Mouse (Mus musculus) layer of hippocampus, adult 2 months (tissue): ENCODE measurements at regions not wholly inside any gene's neighbourhood (a gene's known extent, or its start where the extent isn't known, plus 50 kb on each side); places are given as distances from the start of the nearest gene placed in this dataset.

ENCODE experiments used
- DNase-seq, 2 experiments: peaks; one replicate each; pipeline ENCODE4 v3.0.0; 2022; ENCODE audit warnings: low spot score in 2 of 2
- H3K27ac ChIP-seq: fragments of 200-600 bp; 2 replicates; pipeline ENCODE4 v1.8.1; 2022
- H3K4me3 ChIP-seq: fragments of 200-600 bp; 2 replicates; pipeline ENCODE4 v1.8.1; 2022; ENCODE audit warnings: mild to moderate bottlenecking
- CTCF ChIP-seq: fragments of 200-600 bp; conservative IDR thresholded peaks from 2 replicates; pipeline ENCODE4 v1.8.1; 2022; ENCODE audit warnings: antibody characterized with exemption, mild to moderate bottlenecking, moderate library complexity

DNA sequence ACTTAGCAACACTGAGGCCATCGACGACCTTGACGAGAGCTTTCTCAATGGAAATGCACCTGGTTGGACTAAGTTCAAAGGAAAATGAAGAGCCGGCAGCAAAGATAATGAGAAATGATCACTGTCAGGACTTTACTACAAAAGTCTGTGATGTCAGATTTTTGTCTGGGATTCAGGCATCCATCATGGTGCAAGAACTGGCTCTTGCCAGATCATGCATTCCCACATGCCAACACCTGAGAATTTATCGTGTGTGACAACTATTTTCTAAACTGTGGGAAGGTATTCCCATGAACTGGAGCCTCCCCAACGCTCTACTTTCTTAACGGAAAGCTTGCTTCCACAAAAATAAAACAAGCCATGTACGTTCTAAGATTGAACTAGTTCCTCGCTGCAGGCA, 58.1 kb downstream of the Irx6 start:
- no peak overlapping the region for H3K4me3 ChIP-seq
- no peak for TF ChIP-seq CTCF
- no peak for DNase-seq
- H3K27ac ChIP-seq: no peak overlapping the region

DNA sequence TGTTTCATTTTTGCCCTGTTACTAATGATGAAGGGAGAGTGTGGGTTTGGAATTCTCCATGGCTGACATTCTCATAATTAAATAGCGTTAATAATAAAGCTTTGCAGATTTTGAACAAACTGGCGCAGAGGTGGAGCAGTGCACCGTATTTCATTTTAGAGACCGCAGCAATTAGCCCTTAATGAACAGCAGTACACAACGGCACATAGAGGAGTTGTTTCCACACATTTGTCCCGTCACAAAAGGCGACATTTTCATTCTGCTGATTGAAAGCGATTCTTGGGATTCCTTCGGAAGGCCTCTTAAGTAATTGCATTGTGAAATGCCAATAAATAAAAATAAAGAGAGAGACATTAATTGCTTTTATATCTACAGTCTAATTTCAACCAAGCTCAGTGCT, 61.6 kb downstream of the Irx6 start:
- H3K4me3 ChIP-seq: no peak overlapping the region
- DNase-seq: no peak
- TF ChIP-seq CTCF: no peak
- H3K27ac ChIP-seq: no peak overlapping the region

DNA sequence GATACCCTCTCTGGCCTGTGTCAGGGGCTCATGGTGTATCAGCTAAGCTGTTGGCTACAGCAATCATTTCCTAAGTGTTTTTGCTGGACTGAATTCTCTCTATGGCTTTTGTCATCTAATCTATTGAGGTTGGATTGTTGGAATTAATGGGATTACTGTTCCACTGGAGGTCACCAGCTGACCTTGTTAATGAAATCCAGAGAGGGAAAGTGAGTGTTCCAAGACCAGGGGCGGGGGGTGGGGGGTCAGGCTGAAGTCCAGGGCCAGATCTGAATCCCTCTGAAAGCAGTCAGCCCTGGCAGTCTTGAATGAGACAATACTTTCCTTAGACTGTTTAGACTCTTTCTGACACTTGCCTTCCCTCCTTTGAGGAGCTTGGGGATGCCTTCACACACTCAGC, 64.0 kb downstream of the Irx6 start:
- no peak overlapping the region for H3K4me3 ChIP-seq
- no peak for DNase-seq
- H3K27ac ChIP-seq: no peak overlapping the region
- TF ChIP-seq CTCF: no peak

DNA sequence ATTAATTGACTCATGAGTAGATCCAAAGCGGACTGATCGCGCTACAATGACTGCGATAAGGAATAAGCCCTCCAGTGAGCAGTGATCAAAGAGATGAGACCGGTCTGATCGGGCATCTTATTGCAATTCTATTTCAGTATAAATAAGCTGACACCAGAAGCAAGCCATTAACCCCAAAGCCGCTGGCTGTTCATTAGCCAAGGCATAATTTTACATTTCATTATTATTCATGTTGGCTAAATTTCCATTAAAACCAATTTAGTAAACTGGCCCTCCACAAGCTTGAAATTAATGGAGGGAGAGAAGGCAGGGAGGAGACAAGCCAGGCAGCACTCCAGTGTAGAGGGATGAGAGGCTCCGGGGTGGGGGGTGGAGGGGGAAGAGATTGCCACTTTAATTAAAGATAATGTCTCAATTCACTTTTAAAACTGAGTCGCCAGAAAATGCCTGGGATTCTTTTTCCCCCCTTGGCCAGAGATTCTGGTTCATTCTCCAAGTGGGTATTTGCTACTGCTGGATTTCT, 66.3 kb downstream of the Irx6 start:
- Histone ChIP-seq H3K27ac (no peak overlapping the region), H3K4me3 (no peak overlapping the region)
- no peak for DNase-seq
- no peak for TF ChIP-seq CTCF

DNA sequence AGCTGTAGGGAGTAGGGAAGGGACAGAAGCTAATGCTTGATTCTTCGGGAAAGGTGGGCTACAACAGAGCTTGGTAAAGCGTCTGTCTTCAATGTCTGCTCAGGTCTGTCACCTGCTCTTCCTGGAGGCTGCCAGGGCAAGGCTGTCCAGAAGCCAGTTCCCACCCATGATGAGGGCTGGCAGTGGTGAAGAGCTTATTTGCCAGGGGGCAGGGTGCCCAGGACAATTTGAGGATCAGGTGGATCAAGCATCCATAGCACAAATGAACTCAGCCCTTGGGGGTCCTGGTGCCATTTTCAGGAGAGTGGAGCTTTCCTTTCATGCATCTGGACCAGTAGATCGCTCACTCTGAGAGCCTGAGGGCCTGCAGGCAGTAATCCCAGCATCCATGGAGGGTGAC, 67.7 kb downstream of the Irx6 start:
- DNase-seq: no peak
- Histone ChIP-seq H3K4me3 (no peak overlapping the region), H3K27ac (no peak overlapping the region)
- TF ChIP-seq CTCF: no peak

DNA sequence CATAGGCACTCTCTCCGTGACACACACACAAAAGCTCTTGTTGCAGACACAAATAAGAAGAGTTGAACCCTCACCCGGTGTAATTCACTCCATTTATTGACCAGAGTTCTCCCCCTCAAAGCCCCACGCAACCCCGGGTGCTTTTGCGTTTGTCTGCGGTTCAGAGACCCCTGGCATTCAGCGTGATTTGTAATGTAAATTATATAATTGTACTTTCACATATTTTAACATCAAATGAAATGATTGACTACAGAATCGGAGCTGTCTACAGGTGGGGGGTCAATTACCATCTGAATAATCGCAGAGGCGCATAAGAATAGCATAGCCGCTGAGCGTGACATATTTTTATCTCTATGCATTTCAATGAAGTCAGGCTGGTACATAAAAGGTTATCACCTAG, 69.0 kb downstream of the Irx6 start:
- Histone ChIP-seq H3K27ac (no peak overlapping the region), H3K4me3 (no peak overlapping the region)
- no peak for DNase-seq
- no peak for TF ChIP-seq CTCF

DNA sequence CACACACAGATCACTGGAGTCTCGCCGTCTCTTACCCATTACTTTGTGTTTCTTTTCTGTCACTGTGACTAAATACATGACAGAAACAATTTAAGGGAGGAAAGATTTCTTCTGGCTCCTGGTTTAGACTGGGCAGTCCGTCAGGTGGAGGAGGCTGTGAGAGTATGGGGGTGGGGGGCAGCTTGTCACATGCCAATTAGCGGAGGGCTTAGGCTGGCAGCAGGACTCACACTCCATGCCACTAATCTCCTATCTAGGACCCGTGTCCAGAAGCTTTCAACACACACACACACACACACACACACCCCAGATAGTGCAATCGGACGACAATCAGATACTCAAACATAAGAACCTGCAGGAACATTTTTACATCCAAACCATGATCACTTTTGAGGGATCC, 73.0 kb downstream of the Irx6 start:
- Histone ChIP-seq H3K27ac (no peak overlapping the region), H3K4me3 (no peak overlapping the region)
- DNase-seq: no peak
- TF ChIP-seq CTCF: no peak

DNA sequence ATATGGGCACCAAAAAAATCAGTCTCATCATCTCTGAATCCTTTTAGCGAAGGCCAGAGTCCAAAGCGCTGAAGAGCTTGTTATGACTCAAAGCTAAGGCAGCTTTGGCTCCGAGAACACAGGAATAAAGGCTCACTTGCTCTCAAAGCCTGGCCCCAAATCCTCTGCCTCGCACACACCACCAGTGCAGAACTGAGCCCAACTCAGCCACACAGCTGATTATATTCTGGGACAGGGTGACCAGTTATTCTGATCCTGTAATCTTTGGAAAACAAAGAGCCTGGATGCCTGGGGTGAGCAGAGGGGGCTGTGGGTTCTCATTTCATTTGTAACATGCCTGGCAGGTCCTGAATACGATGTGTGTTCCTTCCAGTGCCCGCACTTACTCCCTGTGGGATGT, 73.9 kb downstream of the Irx6 start:
- TF ChIP-seq CTCF: no peak
- no peak for DNase-seq

DNA sequence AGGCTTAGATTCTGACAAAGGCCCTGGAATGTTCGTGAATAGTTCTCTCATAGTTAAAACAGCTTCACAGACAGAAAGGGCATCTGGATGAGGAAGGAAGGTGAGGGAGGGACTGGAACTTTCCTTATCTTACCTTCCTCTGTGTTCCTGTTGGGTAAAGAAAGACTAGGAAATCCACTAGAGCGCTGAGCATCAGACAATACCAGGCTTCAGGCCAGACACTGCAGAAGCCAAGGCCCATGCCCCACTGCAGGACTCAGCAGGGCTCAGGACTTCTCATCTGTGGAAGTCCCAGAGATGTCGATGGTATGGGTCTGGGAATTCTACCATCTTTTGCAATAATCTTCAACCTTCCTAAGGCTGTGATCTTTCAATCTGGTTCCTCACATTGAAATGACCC, 67.2 kb upstream of the Mmp2 start:
- H3K27ac ChIP-seq: no peak overlapping the region
- H3K4me3 ChIP-seq: no peak overlapping the region
- no peak for DNase-seq
- TF ChIP-seq CTCF: no peak

More for the DNA sequence above, 73.9 kb downstream of the Irx6 start:
- H3K27ac ChIP-seq: no peak overlapping the region
- H3K4me3 ChIP-seq: no peak overlapping the region

DNA sequence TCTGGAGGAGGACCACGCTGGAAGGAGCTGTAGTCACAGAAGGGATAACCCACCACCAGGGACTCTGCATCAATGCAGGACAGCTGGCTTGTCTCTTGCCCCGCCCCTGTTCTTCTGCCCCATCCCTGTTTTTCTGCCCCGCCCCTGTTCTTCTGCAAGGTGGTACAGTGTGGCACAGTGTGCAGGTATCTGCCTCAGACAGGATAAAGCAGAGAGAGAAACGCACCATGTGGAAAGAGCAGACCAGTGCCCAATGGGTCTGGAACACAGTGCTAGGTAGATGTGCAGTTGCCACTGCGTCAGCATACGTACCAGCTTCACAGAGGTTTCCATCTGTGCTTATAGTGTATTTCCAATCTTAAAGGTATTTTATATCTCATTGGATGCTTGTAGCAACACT, 66.2 kb upstream of the Mmp2 start:
- Histone ChIP-seq H3K27ac (no peak overlapping the region), H3K4me3 (no peak overlapping the region)
- TF ChIP-seq CTCF: no peak
- DNase-seq: no peak

DNA sequence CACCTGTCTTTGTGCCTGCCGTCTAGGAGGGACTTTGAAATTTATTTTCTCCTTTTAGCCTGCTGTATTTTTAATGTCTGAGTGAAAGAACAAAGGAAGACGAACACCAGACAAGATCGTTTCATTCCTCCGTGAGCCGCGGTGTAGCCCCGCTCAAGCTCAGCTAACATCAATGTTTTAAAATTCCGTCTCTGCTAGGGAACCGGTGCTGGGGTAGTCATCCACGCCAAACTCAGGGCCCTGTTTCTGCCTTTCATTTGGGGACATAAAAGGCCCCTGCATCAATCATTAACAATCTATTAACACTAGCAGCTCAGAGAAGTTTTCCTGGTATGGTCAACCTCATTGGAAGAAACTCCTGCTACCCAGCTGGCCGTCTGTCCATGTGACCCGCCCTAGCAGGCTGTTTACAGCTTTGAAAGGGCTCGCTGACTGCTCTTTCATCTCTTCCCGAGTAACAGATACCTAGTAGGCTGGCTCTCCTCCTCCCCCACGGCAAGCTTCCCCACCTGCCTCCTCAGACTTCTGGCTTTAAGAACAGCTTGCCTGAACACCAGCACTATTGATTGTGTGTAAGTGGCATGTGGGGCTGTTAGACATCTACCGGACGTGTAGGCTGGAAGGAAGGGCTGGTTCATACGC, 65.0 kb upstream of the Mmp2 start:
- H3K27ac ChIP-seq: no peak overlapping the region
- no peak for DNase-seq
- no peak overlapping the region for H3K4me3 ChIP-seq
- TF ChIP-seq CTCF: no peak

DNA sequence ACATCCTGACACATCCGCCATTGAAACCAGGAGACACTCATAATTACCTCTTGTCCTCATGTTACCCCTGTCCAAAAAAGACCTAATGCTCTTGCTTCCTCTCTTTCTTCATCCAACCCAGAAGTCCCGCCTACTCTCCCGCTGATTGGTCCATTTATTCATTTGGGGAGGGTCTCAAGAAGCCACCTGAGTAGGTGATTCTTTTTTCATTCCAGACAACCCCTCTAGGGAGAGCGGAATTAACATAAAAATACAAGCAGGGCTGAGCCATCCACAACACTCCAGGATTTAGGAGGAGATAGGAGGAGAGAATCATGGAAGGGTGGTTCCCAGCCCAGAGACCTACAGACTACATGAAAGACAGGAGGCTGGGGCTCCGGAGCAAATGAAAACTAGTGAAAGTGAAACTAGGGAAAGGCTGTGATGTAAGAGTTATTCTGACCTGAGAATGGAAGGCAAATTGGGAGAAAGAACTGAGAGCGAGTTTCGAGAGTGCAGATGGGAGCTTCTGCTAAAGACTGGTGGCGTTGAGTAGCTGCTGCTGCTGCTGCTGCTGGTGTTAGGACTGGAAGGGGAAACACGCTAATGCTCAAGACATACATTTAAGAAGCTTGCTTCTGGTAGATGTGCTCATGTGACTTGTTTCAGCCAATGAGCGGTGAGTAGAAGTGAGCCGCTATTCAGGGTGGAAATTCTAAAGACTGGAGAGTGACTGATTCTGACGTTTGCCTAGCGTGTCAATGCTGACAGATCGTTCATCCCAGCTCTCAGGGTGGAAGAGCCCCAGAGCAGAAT, 55.0 kb upstream of the Mmp2 start:
- Histone ChIP-seq H3K4me3 (peak overlapping the region; percentile 24; the same call in 1 of the 2 replicates), H3K27ac (no peak overlapping the region)
- TF ChIP-seq CTCF: no peak
- no peak for DNase-seq

DNA sequence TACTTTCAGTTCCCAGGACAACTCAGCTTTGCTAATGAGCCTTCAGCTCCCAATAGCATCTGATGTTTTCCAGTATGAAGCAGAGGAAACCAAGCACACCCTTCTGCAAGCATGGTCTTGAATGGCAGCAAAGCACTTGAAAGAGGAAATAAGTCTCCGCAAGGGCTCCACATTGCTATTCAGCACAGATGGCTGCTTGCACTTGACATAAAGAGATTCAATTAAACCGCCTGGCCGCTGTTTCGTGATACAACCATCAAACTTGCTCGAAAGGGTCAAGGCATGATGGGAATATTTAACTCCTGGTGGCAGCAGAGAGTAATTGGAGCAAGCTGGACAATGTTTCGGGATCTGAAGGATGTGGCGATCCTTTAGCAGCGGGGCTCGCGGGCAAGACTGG, 54.3 kb upstream of the Mmp2 start:
- Histone ChIP-seq H3K27ac (no peak overlapping the region), H3K4me3 (no peak overlapping the region; the same call in 1 of the 2 replicates)
- TF ChIP-seq CTCF: peak; percentile 35
- no peak for DNase-seq

DNA sequence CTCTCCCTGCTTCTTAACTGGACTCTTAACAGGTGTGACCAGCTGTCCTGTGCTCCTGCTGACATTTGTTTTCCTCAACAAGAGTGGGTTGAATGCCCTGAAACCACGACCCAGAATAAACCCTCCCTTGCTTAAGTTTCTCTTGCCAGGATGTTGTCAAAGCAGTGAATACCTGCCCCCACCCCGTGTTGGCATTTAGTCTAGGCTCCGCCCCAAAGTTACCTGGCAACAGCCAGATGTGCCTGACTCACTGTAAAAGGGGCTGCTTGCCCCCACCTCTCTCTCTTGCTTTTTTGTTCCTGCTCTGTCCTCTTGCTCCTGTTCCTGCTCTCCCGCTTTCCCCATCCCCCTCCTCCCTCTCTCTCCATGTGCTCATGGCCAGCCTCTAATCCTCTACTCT, 51.9 kb upstream of the Mmp2 start:
- Histone ChIP-seq H3K27ac (no peak overlapping the region), H3K4me3 (no peak overlapping the region)
- no peak for DNase-seq
- TF ChIP-seq CTCF: no peak
